Comparison of ENCODE assay signal across 25 mouse cellular contexts in the genomic region with DNA sequence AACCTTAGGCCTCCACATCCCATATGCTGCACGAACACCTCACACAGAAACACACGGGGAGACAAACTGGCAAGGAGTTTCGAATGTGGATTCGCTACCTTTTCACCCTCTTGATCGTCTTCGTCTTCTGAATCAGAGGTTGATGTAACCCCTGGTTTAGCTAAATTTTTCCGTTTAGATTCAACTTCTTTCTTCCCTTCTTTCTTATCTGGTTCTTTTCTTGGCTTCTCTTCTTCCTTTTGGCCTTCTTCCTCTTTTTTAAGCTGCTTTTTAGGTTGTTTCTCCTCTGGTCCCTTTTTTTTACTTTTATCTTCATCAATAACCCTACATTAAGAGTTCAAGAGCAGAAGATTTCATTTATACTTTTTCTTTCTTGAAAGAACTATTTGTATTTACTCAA.
"Had no signal": no experiment of that assay in that cellular context is flagged by ENCODE, and none has a peak within 500 bp of the region (broad histone marks: within the 10 kb centered on the region; RNA-seq: fewer than 3 reads in every experiment).

No protein-coding gene starts in this region.

- H3K27ac ChIP-seq: embryonic facial prominence, embryonic 10.5 days; embryonic facial prominence, embryonic 12.5 days; embryonic facial prominence, embryonic 13.5 days; embryonic facial prominence, embryonic 15.5 days; forebrain, embryonic 10.5 days; forebrain, embryonic 12.5 days; forebrain, embryonic 13.5 days; forebrain, embryonic 15.5 days; gastrocnemius, adult 2 months; heart, adult 2 months had no signal

- H3K9ac ChIP-seq: embryonic facial prominence, embryonic 12.5 days; embryonic facial prominence, embryonic 13.5 days; embryonic facial prominence, embryonic 15.5 days; forebrain, embryonic 12.5 days; forebrain, embryonic 13.5 days; forebrain, embryonic 15.5 days; forebrain, postnatal 0 days had no signal

- H3K9me3 ChIP-seq: embryonic facial prominence, embryonic 10.5 days; embryonic facial prominence, embryonic 12.5 days; embryonic facial prominence, embryonic 13.5 days; embryonic facial prominence, embryonic 15.5 days; forebrain, embryonic 10.5 days; forebrain, embryonic 12.5 days; forebrain, embryonic 13.5 days; forebrain, embryonic 15.5 days had no signal

- H3K4me1 ChIP-seq: embryonic facial prominence, embryonic 10.5 days; embryonic facial prominence, embryonic 12.5 days; embryonic facial prominence, embryonic 13.5 days; embryonic facial prominence, embryonic 15.5 days; forebrain, embryonic 12.5 days had no signal

- H3K4me2 ChIP-seq: embryonic facial prominence, embryonic 12.5 days; embryonic facial prominence, embryonic 13.5 days; embryonic facial prominence, embryonic 15.5 days; forebrain, embryonic 12.5 days; forebrain, embryonic 13.5 days; forebrain, embryonic 15.5 days had no signal

- ATAC-seq: forebrain, embryonic 13.5 days; forebrain, embryonic 14.5 days; forebrain, embryonic 15.5 days; forebrain, embryonic 16.5 days; forebrain, postnatal 0 days had no signal

- H3K4me3 ChIP-seq: embryonic facial prominence, embryonic 10.5 days; embryonic facial prominence, embryonic 12.5 days; embryonic facial prominence, embryonic 13.5 days; embryonic facial prominence, embryonic 15.5 days; erythroblast, embryonic 14.5 days; forebrain, embryonic 10.5 days; forebrain, embryonic 12.5 days; forebrain, embryonic 13.5 days; forebrain, embryonic 15.5 days; gastrocnemius, adult 2 months; heart, adult 2 months had no signal

- DNase-seq: cerebellum, adult 9-11 months; cerebellum, postnatal 10 days; cerebellum, postnatal 14 days; cerebellum, postnatal 25 days; cerebellum, postnatal 36 days; embryo, embryonic 11 days; forebrain, postnatal 0 days; gastrocnemius, adult 2 months; gastrocnemius, postnatal 10 days; gastrocnemius, postnatal 14 days; gastrocnemius, postnatal 25 days; gastrocnemius, postnatal 36 days; heart, adult 18-20 months; heart, adult 2 months had no signal

- H3K27me3 ChIP-seq: embryonic facial prominence, embryonic 12.5 days; embryonic facial prominence, embryonic 13.5 days; embryonic facial prominence, embryonic 15.5 days; forebrain, embryonic 12.5 days; forebrain, embryonic 13.5 days; forebrain, embryonic 15.5 days had no signal
